Mouse (Mus musculus): ENCODE data around the gene Adgrl3. TPM values are rescaled to one million over a fixed set of nuclear protein-coding genes. Genes with fewer than 3 reads are reported as not detected.

The Adgrl3 gene
- polyA plus RNA-seq, 1 experiment from 2014 or later = 1.1 TPM

- no peaks in the 10 kb centered on the region for H3K36me3 ChIP-seq (replicated peaks; ENCODE audit: insufficient read depth, low read length)
- TF ChIP-seq EP300 (IDR thresholded peaks at IDR 0.05; ENCODE audit: low read depth) (no peak), CTCF (IDR thresholded peaks at IDR 0.05; ENCODE audit: low read depth) (no peak)
- no peaks in the 10 kb centered on the region for H3K9me3 ChIP-seq (ENCODE audit: low read length)
- whole genome bisulfite sequencing (ENCODE audit: insufficient replicate concordance) = 40% methylated on average over 8 of the region's 8 CpGs
- DNase-seq = no peak
- H3K4me3 ChIP-seq (ENCODE audit: low read depth, low read length) = no peak overlapping the region
- H3K9ac ChIP-seq (replicated peaks) = no peak overlapping the region
- H3K27ac ChIP-seq (ENCODE audit: low read depth) = no peak overlapping the region
- no peak overlapping the region for H3K4me2 ChIP-seq (ENCODE audit: low read depth, low read length)
- ATAC-seq = 0 out of 2 replicates have a peak, but pooled peaks have one; percentile 33
- no peaks in the 10 kb centered on the region for H3K4me1 ChIP-seq (ENCODE audit: insufficient read depth)
- no peaks in the 10 kb centered on the region for H3K27me3 ChIP-seq (ENCODE audit: insufficient read depth, low read length)
Measured at GRCm38 (mm10) chr5:81475971-81476606, 456.2 kb downstream of the Adgrl3 start.

GRCm38 (mm10) chr5:81480911-81481310 lies 461.0 kb downstream of the Adgrl3 start:
- no peak overlapping the region for H3K4me3 ChIP-seq (ENCODE audit: low read depth, low read length)
- no peak overlapping the region for H3K4me2 ChIP-seq (ENCODE audit: low read depth, low read length)
- WGBS (ENCODE audit: insufficient replicate concordance) = 85% methylated on average over 3 of the region's 3 CpGs
- no peaks in the 10 kb centered on the region for H3K36me3 ChIP-seq (replicated peaks; ENCODE audit: insufficient read depth, low read length)
- ATAC-seq = no peak
- no peak for DNase-seq
- no peaks in the 10 kb centered on the region for H3K27me3 ChIP-seq (ENCODE audit: insufficient read depth, low read length)
- no peak overlapping the region for H3K9ac ChIP-seq (replicated peaks)
- H3K27ac ChIP-seq (ENCODE audit: low read depth) = no peak overlapping the region
- no peak for TF ChIP-seq CTCF (IDR thresholded peaks at IDR 0.05; ENCODE audit: low read depth)
- TF ChIP-seq EP300 (IDR thresholded peaks at IDR 0.05; ENCODE audit: low read depth) = no peak
- H3K4me1 ChIP-seq (ENCODE audit: insufficient read depth) = no peaks in the 10 kb centered on the region
- H3K9me3 ChIP-seq (ENCODE audit: low read length) = no peaks in the 10 kb centered on the region

GRCm38 (mm10) chr5:81483890-81484289 lies 464.0 kb downstream of the Adgrl3 start:
- Histone ChIP-seq H3K4me3 (ENCODE audit: low read depth, low read length) (no peak overlapping the region), H3K9ac (replicated peaks) (no peak overlapping the region), H3K27me3 (ENCODE audit: insufficient read depth, low read length) (no peaks in the 10 kb centered on the region), H3K9me3 (ENCODE audit: low read length) (no peaks in the 10 kb centered on the region), H3K4me2 (ENCODE audit: low read depth, low read length) (no peak overlapping the region), H3K27ac (ENCODE audit: low read depth) (no peak overlapping the region), H3K4me1 (ENCODE audit: insufficient read depth) (no peaks in the 10 kb centered on the region), H3K36me3 (replicated peaks; ENCODE audit: insufficient read depth, low read length) (no peaks in the 10 kb centered on the region)
- 34% methylated on average over 3 of the region's 3 CpGs for WGBS (ENCODE audit: insufficient replicate concordance)
- DNase-seq (no peak), ATAC-seq (no peak)
- TF ChIP-seq CTCF (IDR thresholded peaks at IDR 0.05; ENCODE audit: low read depth) (no peak), EP300 (IDR thresholded peaks at IDR 0.05; ENCODE audit: low read depth) (no peak)

- Histone ChIP-seq H3K36me3 (replicated peaks; ENCODE audit: insufficient read depth, low read length) (no peaks in the 10 kb centered on the region), H3K4me1 (ENCODE audit: insufficient read depth) (no peaks in the 10 kb centered on the region), H3K27me3 (ENCODE audit: insufficient read depth, low read length) (no peaks in the 10 kb centered on the region), H3K4me3 (ENCODE audit: low read depth, low read length) (no peak overlapping the region), H3K9me3 (ENCODE audit: low read length) (no peaks in the 10 kb centered on the region), H3K4me2 (ENCODE audit: low read depth, low read length) (no peak overlapping the region), H3K27ac (ENCODE audit: low read depth) (no peak overlapping the region), H3K9ac (replicated peaks) (no peak overlapping the region)
- WGBS (ENCODE audit: insufficient replicate concordance) = 84% methylated on average over 3 of the region's 3 CpGs
- ATAC-seq = no peak
- TF ChIP-seq EP300 (IDR thresholded peaks at IDR 0.05; ENCODE audit: low read depth) (no peak), CTCF (IDR thresholded peaks at IDR 0.05; ENCODE audit: low read depth) (no peak)
- no peak for DNase-seq
Measured at GRCm38 (mm10) chr5:81501076-81501475, 481.1 kb downstream of the Adgrl3 start.

- Histone ChIP-seq H3K4me3 (ENCODE audit: low read depth, low read length) (no peak overlapping the region), H3K4me1 (ENCODE audit: insufficient read depth) (no peaks in the 10 kb centered on the region), H3K27me3 (ENCODE audit: insufficient read depth, low read length) (no peaks in the 10 kb centered on the region), H3K9me3 (ENCODE audit: low read length) (no peaks in the 10 kb centered on the region), H3K36me3 (replicated peaks; ENCODE audit: insufficient read depth, low read length) (no peaks in the 10 kb centered on the region), H3K9ac (replicated peaks) (no peak overlapping the region), H3K27ac (ENCODE audit: low read depth) (no peak overlapping the region), H3K4me2 (ENCODE audit: low read depth, low read length) (no peak overlapping the region)
- no peak for DNase-seq
- WGBS (ENCODE audit: insufficient replicate concordance) = 51% methylated on average over 5 of the region's 5 CpGs
- ATAC-seq = no peak
- TF ChIP-seq EP300 (IDR thresholded peaks at IDR 0.05; ENCODE audit: low read depth) (no peak), CTCF (IDR thresholded peaks at IDR 0.05; ENCODE audit: low read depth) (no peak)
Measured at GRCm38 (mm10) chr5:81518720-81519496, 499.0 kb downstream of the Adgrl3 start.

- 27% methylated on average over 11 of the region's 11 CpGs for WGBS (ENCODE audit: insufficient replicate concordance)
- Histone ChIP-seq H3K4me3 (ENCODE audit: low read depth, low read length) (no peak overlapping the region), H3K4me1 (ENCODE audit: insufficient read depth) (no peaks in the 10 kb centered on the region), H3K9me3 (ENCODE audit: low read length) (no peaks in the 10 kb centered on the region), H3K36me3 (replicated peaks; ENCODE audit: insufficient read depth, low read length) (no peaks in the 10 kb centered on the region), H3K9ac (replicated peaks) (no peak overlapping the region), H3K27me3 (ENCODE audit: insufficient read depth, low read length) (no peaks in the 10 kb centered on the region), H3K27ac (ENCODE audit: low read depth) (no peak overlapping the region), H3K4me2 (ENCODE audit: low read depth, low read length) (no peak overlapping the region)
- DNase-seq (peak; percentile 20), ATAC-seq (no peak)
- TF ChIP-seq CTCF (IDR thresholded peaks at IDR 0.05; ENCODE audit: low read depth) (peak; percentile 63), EP300 (IDR thresholded peaks at IDR 0.05; ENCODE audit: low read depth) (no peak)
Measured at GRCm38 (mm10) chr5:81519497-81520382, 499.8 kb downstream of the Adgrl3 start.
